Mouse (Mus musculus) erythroblast, embryonic 14.5 days (primary cell): Measurements from ENCODE around the gene Fam129b. TPM values are rescaled to one million over a fixed set of nuclear protein-coding genes. Genes with fewer than 3 reads are reported as not detected.
A peak's percentile ranks its signal among the peaks of the same experiment; 100 is the strongest.

Experiments
- H3K27me3 ChIP-seq: 2 replicates; pipeline ENCODE4 v1.6.1; 2012; ENCODE audit warnings: inconsistent platforms; ENCODE audit not compliant: control insufficient read depth
- H3K36me3 ChIP-seq: 2 replicates; pipeline ENCODE4 v1.6.1; 2012; ENCODE audit warnings: mild to moderate bottlenecking, inconsistent platforms; ENCODE audit not compliant: control insufficient read depth
- H3K4me1 ChIP-seq: 2 replicates; pipeline ENCODE4 v1.6.1; 2012; ENCODE audit warnings: inconsistent platforms; ENCODE audit not compliant: control insufficient read depth
- H3K4me3 ChIP-seq: replicated peaks from 2 replicates; pipeline ENCODE3; 2012; ENCODE audit warnings: moderate library complexity, mild to moderate bottlenecking, inconsistent platforms
- H3K9me3 ChIP-seq: 2 replicates; pipeline ENCODE4 v1.6.1; 2012; ENCODE audit warnings: low read length, inconsistent platforms, mixed read lengths; ENCODE audit not compliant: control insufficient read depth
- GATA1 ChIP-seq: IDR thresholded peaks from 2 replicates; pipeline ENCODE4 v1.6.1; 2012; ENCODE audit warnings: low read length, inconsistent platforms, mixed read lengths
- TAL1 ChIP-seq: IDR thresholded peaks from 3 replicates; pipeline ENCODE4 v1.6.1; 2012; ENCODE audit warnings: low read length, inconsistent platforms, mixed read lengths
- polyA plus RNA-seq: library from polyadenylated mRNA; stranded (reverse); fragments of >175 nt; gene quantifications from 2 replicates; pipeline ENCODE4 v1.2.3, GENCODE M21; 2012

Fam129b gene
- polyA plus RNA-seq, 1 experiment = 0.13 TPM

- TF ChIP-seq TAL1 (no peak), GATA1 (no peak)
- Histone ChIP-seq H3K4me3 (no peak overlapping the region), H3K4me1 (peaks cover 6% of the 10 kb centered on the region), H3K36me3 (peaks cover 32% of the 10 kb centered on the region), H3K9me3 (no peaks in the 10 kb centered on the region), H3K27me3 (no peaks in the 10 kb centered on the region)
Observed at GRCm38 (mm10) chr2:32939418-32939817, 63.5 kb downstream of the Fam129b start.

GRCm38 (mm10) chr2:32940483-32940882 lies 64.6 kb downstream of the Fam129b start:
- Histone ChIP-seq H3K9me3 (no peaks in the 10 kb centered on the region), H3K36me3 (peaks cover 35% of the 10 kb centered on the region), H3K4me3 (no peak overlapping the region), H3K27me3 (no peaks in the 10 kb centered on the region), H3K4me1 (peaks cover 6% of the 10 kb centered on the region)
- TF ChIP-seq GATA1 (no peak), TAL1 (no peak)

GRCm38 (mm10) chr2:32947454-32947853 lies 71.5 kb downstream of the Fam129b start:
- no peaks in the 10 kb centered on the region for H3K27me3 ChIP-seq
- peaks cover 50% of the 10 kb centered on the region for H3K36me3 ChIP-seq
- H3K4me3 ChIP-seq = no peak overlapping the region
- TF ChIP-seq GATA1 (no peak), TAL1 (no peak)
- no peaks in the 10 kb centered on the region for H3K9me3 ChIP-seq
- H3K4me1 ChIP-seq = no peaks in the 10 kb centered on the region

GRCm38 (mm10) chr2:32954581-32954980 lies 78.7 kb downstream of the Fam129b start:
- Histone ChIP-seq H3K9me3 (peaks cover 8% of the 10 kb centered on the region), H3K4me3 (no peak overlapping the region), H3K27me3 (no peaks in the 10 kb centered on the region), H3K36me3 (peaks cover 51% of the 10 kb centered on the region), H3K4me1 (no peaks in the 10 kb centered on the region)
- no peak for TF ChIP-seq TAL1
- TF ChIP-seq GATA1 = no peak

- peaks cover 21% of the 10 kb centered on the region for H3K4me1 ChIP-seq
- TF ChIP-seq TAL1 (no peak), GATA1 (no peak)
- H3K4me3 ChIP-seq = no peak overlapping the region
- H3K9me3 ChIP-seq = peaks cover 8% of the 10 kb centered on the region
- H3K27me3 ChIP-seq = no peaks in the 10 kb centered on the region
- H3K36me3 ChIP-seq = peaks cover 35% of the 10 kb centered on the region
Observed at GRCm38 (mm10) chr2:32957344-32957743, 81.4 kb downstream of the Fam129b start.

- Histone ChIP-seq H3K27me3 (no peaks in the 10 kb centered on the region), H3K9me3 (no peaks in the 10 kb centered on the region), H3K4me1 (peaks cover 49% of the 10 kb centered on the region), H3K36me3 (peaks cover 40% of the 10 kb centered on the region), H3K4me3 (peak overlapping the region; percentile 75)
- TF ChIP-seq TAL1 (no peak), GATA1 (no peak)
Observed at GRCm38 (mm10) chr2:32960273-32960672, 84.4 kb downstream of the Fam129b start.

- TF ChIP-seq TAL1 = no peak
- no peak for TF ChIP-seq GATA1
- Histone ChIP-seq H3K27me3 (no peaks in the 10 kb centered on the region), H3K36me3 (peaks cover 37% of the 10 kb centered on the region), H3K9me3 (no peaks in the 10 kb centered on the region), H3K4me3 (peak within 1 kb of the TSS; percentile 75), H3K4me1 (peaks cover 59% of the 10 kb centered on the region)
Observed at GRCm38 (mm10) chr2:32961192-32961995, 85.5 kb downstream of the Fam129b start, which contains the start of the genes Rpl12 and Lrsam1. Gene Rpl12 (plus strand): TSS chr2:32961559. Gene Lrsam1 (minus strand): TSS chr2:32961614.

- H3K4me1 ChIP-seq = peaks cover 68% of the 10 kb centered on the region
- H3K4me3 ChIP-seq = peak overlapping the region; percentile 75
- H3K36me3 ChIP-seq = peaks cover 32% of the 10 kb centered on the region
- no peaks in the 10 kb centered on the region for H3K9me3 ChIP-seq
- no peaks in the 10 kb centered on the region for H3K27me3 ChIP-seq
- TF ChIP-seq GATA1 (no peak), TAL1 (no peak)
Observed at GRCm38 (mm10) chr2:32962062-32962874, 86.4 kb downstream of the Fam129b start.

GRCm38 (mm10) chr2:32962875-32963220 lies 86.9 kb downstream of the Fam129b start:
- Histone ChIP-seq H3K4me1 (peaks cover 74% of the 10 kb centered on the region), H3K9me3 (no peaks in the 10 kb centered on the region), H3K4me3 (peak overlapping the region; percentile 75), H3K36me3 (peaks cover 32% of the 10 kb centered on the region), H3K27me3 (no peaks in the 10 kb centered on the region)
- TF ChIP-seq TAL1 = no peak
- no peak for TF ChIP-seq GATA1
